Mouse (Mus musculus) c-Kit-positive CD71-positive TER-119-negative erythroid progenitor cells, embryonic 14.5 days (primary cell): ENCODE measurements around the gene Prkcb.

Experiments
- DNase-seq: peaks from one replicate; pipeline ENCODE4 v3.0.0-alpha.2; 2013; ENCODE audit warnings: low read depth

The Prkcb gene

DNA sequence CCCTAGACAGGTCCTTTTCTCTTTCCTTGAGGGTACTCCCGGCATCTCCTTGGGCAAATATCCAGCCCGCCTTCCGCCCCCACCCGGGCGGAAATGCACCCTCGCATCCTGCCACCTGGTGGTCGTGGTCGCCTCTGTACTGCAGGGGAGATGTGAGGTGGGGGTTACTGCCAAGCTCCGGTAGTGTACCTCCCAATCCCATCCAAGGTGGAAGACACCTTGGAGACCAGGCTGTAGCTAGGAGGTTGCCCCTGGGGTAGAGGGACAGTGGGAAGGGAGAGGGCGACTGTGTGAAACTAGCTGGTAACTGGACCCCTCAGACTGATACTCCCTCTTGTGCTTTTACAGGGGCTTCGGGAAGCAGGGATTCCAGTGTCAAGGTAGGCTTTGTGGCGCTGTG lies 1.6 kb downstream of the Prkcb start:
- DNase-seq = no peak

DNA sequence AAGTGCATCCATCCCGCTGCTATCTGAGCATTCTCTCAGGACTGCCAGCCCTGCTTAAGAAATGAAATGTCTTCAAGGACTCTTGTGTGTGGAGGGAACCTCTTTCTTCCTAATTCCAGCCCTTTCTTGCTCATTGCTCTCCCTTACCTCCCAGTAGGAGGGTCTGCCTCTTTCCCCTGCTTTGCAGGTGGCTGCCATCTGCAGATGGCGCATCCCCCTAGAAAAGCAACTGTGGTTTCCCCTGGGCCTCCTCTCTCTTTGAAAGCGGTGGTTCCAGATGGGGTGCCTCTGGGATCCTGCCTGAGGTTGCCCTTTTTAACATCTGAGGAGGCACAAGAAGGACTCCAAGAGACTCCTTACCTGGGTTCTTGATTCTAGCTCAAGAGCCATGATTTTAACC lies 2.2 kb downstream of the Prkcb start:
- no peak for DNase-seq

DNA sequence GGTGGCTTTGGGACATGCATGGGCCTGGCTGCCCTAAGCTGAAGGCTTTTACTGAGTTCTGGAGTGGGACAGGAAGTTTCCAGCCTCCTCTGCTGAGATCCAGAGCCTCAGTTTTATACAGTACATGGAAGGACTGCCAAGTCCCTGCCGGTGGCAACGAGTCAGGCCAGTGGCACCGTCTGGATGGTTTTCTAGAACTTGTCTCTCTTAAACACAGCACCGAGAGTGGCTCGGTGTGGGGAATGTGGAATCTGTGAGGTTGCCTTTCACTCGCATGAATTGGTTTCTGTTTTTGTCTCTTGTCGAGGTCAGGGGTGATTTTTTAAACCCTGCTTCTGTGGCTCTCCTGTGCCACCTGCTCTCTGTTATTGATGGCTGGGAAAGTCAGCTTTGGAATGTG lies 3.6 kb downstream of the Prkcb start:
- DNase-seq = no peak

DNA sequence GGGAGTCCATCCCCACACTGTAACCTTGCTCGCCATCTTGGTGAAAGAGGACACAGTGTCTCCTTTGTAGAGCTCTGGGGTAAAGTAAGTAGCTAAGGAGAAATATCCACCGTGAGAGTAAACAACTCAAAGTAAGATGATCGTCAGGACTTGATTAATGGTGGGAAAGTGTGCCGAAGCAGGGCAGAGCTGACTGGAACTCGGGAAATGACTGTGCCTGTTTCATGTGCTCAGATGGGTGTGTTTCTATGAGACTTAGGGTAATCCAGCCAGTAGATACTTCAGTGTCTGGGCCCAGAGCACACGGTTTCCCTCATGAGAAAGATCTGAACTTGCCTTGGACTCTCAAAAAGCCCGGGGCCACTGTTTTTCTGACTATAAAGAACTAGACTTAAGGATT lies 5.6 kb downstream of the Prkcb start:
- no peak for DNase-seq

DNA sequence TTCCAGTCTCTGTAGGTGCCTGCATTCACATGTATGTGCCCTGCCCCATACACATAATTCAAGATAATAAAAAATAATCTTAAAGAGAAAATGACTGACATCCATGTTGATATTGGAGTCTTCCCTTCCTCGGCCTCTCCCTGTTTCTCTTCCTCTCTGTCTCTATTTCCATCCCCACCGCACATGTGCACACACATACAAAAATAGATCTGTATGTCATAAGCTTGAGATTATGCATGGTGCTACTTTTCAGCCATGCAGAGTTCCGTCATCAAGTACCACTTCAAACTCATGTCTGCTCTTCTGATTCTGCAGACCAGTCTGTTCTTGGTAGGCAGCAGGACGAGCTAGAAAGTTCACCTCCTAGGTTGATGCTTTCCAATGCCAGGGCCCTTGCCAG lies 6.8 kb downstream of the Prkcb start:
- DNase-seq = no peak

DNA sequence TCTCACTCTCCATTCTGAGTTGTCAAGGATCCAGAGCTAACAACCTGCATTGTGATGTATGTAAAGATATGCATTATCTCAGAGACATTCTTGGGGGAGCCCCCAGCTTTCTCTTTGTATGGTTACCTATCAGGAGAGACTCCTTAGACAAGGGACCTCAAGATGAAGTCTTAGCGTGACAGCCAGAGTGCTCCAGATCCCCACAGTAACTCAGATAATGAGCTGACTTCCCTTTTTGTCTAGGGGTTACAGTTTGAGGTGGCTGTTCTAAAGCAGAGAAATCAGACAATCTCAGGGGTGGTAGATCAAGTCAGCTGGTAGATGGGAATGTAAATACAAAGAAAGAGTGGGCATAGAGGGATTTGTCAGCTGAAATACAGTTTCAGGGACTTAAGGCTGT lies 7.8 kb downstream of the Prkcb start:
- DNase-seq = no peak

DNA sequence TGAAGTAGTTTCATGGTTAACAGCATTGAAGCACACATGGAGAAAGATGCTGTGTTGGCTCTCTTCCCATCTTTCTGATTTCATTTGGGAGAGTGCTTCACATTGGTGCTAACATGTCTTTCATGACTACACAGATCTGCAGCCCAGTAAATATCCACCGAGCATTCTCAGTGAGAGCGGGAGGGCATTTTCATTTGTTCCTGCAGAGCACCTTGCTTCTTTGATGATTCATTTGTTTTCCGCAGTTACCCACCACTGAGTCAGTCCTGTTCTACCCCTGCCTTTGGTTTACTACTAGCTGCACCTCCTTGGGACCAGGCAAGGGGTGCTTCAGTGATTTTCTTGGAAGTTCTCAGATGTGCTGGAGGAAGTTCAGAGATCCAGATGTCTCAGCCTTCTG lies 8.3 kb downstream of the Prkcb start:
- DNase-seq = no peak

DNA sequence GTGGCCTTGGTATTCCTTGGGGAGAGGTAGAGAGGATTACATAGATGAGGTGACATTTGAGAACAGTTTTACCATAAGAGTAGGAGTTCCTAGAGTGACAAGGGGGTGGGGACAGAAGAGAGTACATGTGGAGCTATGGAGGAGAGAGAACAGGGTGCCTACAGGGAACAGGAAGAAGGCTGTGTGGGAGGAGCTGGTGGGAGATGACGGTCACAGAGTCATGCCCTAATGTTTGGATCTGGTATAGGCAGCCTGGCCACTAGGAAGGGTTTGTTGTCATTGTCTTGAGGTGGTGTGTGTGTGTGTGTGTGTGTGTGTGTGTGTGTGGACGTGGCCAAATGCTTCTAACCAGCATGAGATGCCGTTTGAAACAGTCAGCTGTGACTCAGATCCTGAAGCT lies 9.1 kb downstream of the Prkcb start:
- DNase-seq = no peak

DNA sequence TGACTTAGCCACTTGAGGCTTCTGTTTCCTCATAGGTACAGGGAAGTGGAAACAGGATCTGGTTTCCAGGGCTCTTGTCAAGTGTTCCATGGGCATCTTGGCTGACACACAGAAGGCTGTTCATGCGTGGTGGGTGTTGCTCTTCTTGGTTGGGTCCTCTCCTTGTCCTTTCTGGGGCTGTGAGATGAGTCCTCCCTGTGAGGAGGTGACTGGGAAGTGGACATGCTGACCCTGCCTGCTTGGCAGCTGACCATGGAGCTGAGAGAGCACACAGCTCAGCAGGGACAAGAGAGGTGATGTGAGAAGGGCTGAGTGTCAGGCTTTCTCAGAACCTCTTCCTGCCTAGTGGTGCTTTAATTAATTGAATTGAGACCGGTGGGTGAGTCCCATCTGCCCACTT lies 10.2 kb downstream of the Prkcb start:
- no peak for DNase-seq

DNA sequence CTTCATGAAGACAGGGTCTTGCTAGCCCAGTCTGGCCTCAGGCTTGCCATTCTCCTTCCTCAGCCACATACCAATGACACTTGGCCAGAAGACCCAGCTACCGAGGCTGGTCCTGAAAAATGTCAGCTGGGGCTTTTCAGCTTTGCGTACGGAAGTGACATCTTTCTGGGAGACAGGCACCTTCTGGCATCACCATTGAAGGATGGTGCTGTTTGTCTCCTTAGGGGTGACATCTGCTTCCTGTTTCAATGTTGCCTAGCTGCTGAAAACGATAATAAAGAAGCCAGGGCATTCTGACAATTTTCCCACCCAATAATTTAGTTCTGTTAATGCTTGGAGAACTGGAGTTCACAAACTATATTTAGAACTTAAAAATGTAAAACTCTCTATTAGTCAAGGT lies 12.0 kb downstream of the Prkcb start:
- DNase-seq = no peak

DNA sequence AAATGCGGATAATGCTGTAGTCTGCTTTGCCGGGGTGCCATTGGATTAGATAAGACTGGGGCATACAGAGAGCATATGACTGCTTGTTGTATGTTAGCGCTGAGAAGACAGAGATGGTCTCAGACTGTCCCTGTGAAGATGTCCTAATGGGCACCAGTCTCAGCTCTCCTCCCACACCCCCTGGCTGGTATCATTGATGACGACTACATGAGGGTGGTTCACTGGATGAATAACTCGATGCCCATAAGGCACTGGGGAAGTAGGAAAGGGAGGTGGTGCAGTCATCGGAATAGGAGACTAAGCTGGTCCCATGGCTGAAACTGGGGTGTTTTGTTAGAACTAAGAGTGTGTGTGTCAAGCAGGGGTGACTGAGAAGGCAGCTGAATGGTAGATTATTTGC lies 14.0 kb downstream of the Prkcb start:
- DNase-seq = no peak

DNA sequence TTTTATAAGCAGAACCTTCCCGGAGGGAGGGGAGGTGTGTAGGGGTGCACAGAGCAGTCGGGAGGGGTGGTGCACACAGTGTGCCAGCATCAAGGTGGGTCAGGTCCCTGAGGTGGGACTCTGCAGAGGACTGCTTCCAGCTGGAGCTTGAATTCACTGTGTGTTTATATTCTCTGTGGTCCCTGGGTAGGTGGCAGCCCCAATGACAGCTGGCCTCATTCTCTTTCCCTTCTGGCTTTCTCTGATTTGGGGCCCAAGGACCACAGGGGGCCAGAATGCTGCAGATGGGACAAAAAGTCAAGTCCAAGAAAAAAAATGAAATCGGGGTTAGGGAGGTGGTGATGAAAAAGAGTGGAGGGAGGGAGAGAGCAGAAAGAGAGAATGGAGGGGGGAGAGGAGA lies 15.4 kb downstream of the Prkcb start:
- DNase-seq = no peak

DNA sequence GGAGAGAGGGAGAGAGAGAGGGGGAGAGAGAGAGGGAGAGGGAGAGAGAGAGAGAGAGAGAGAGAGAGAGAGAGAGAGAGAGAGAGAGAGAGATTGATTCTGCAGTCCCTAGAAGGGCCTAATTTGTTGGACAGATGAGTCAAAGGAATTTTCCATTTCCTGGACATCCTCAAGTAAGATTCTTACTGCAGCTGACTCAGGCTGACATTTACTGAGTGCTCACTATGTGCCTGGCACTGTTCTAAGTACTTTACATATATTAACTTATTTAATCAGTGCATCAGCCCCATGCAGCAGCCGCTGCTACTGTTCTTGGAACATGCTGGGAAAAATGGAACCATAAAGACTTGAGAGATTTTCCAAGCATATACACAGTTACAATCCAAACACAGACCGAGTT lies 16.0 kb downstream of the Prkcb start:
- no peak for DNase-seq

DNA sequence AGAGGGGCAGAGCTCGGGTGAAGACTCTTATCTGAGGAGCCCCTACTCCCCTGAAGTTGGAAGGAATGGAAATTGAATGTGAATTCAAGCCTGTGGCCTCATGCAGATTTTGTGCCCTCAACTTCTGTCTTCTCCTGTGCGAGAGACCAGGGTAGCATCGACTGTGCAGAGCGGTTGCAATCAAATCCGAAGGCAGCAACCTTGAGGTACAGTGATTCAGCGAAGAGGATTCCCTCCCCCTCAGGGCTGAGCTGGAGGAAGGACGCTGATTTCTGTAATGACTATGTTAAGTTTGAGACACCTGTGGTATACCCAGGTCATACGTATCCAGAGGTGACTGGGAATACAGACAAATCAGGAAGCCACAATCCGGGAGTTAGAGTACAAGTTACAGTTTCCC lies 18.7 kb downstream of the Prkcb start:
- DNase-seq = no peak

DNA sequence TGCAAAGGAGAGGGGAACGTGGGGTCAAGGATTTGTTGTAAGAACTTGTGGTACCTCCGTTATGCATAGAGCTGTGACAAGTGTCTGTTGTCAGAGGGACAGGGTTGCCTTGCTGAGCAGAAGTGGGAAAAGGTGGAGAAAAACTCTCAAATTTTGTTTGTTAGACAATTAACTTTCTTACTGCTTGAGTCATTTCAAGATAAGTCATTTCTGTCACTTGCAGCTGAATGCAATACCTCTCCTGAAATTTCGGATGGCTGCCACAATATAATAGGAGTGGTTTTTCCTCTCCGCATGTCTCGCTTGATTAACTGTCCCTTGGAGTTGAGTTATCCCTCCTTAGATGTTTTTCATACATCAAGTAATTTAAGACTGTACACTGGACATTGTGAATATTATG lies 20.1 kb downstream of the Prkcb start:
- no peak for DNase-seq

DNA sequence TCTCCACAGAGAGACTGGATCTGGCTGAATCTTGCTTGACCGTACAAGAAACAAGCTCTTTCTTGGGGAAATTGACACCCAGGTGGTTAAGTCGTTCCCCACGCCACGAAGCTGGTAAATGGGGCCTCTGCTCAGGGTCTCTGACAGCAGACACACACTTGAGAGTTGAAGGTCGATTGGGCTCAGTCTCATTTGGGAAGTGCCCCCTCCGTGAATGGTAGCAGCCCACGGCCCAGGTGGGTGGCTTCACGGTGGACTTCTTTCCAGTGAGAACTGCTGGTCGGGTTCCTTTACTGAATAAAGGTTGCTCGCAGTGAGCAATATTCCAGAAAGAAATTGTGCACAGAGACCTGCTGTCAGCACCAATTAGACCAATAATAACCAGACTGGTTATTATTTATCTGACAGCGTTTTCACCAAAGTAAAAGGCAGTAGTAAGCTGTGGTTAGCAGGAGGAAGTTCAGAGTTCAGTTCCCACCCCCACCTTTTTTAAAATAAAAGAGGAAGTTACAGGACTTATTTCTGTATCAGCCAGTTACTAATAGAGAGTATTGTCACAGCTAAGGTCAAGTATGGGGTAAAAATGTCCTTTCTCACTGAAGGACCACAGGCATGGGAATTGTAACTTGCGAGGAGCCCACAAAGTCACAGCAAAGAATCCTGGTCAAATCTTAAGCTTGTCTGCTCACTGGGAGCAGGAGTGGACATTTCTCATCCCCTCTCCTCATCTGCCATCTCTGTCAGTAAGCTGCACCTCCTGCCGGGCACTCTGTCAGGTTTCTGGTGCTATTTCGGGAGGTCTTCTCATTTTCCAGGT lies 21.6 kb downstream of the Prkcb start:
- DNase-seq = no peak

DNA sequence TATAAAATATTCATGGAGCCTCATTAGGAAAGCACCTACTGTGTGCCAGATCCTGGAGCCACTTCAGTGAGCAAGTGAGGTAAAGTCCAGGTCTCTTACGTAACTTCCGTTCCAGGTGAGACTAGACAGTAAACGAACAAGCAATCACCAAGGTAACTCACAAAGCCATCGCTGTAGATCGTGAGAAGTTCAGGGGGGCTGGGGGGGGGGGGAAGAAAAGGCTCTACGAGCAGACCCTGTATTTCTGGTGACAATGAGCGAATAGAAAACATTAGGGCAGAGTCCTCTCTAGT lies 22.1 kb downstream of the Prkcb start:
- no peak for DNase-seq

DNA sequence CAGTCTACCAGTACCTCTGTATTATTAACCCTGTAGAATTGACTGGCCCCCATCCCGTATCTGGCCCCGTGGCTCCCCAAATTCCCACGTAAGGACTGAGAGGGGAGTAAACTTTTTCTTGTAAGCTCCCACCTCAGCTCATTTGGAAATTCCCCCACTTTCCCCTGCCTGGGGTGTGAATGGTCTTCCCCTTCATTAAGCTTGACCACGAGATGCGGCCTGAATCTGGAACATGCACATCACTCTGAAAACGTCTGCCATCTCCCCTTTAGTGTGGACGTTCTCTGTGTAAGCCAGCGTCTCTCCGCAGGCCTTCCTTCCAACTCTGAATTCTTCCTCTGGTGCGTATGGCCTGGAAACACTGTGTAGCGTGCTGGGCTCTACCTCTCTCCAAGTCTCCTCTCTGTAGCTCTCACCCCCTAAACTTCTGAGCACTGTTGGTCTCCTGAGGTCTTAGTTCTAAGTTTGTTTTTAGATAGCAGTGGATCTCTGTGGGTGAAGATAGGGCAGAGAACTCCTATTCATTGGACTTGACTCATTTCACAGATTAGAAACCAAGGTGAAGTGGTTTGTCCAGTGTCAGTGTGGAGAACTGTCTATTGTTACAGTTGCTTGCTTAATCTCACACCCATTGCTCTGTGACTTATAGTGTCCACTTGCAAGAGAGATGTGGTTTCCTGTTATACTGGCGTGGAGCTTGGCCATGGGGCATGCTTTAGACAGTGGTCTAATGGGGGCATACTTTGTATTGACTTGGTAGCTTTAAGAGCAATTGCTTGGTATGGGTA lies 25.3 kb downstream of the Prkcb start:
- DNase-seq = no peak

DNA sequence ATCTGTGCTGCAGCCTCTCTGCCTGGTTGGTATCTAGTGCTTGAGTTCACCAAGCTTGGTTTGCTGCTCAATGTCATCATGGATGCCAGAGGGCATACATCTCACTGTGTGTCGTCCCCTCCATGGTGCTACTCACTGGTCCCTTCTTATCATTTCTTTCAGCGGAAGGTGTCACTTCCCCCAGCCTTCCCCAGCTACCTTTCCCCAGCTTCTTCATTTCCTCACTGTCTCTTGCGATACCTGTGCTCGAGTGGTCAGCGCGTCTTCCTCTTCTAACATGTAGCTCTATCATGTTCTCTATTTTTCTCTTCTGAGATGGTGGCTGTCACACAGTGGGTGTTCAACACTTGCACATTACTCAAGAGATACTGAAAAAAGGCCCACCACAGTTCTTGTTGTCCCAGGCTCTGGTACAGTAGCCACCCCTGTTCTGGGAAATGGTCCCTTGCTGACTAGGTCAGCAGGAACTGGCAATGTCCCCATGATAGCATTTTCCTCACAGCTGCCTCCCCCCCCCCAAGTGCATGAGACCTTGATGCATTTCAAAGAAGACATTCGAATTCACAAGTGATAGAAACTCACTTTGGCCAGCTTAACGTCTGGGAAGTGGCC lies 27.3 kb downstream of the Prkcb start:
- DNase-seq = no peak

DNA sequence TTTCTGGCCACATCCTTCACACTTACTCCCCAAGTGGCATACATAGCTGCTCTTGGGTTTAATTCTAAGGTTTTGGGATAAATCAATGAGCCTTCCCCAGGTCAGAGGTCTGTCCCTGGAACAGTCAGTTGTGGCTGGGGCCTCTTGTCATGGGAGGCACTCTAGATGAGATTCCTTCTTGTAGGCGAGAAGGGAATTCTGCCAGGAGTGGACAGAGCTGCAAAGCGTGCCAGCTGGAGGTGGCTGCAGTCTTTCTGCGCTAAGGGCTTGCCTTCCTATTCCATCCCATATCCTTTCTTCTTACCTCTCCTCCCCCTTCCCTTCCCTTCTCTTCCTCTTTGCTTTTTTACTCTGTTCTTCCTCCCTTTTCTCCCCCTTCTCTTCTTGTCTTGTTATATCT lies 28.1 kb downstream of the Prkcb start:
- no peak for DNase-seq

DNA sequence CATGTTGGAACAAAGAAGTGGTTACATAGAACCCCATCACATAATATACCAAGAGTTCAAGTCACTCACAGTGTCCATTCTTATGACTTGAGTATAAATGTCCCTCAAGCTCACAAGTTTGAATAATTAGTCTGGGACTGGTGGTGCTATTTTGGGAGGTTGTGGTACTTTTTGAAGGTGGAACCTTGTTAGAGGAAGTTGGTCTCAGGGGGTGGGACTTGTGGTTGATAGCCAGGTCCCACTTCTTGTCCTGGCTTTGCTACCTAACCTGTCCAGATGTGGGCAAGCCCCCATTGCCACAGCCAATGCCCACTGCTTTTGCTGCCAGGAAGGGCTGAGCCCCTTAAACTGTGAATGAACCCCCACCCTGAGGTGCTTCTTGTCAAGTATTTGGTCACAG lies 28.9 kb downstream of the Prkcb start:
- DNase-seq = no peak

DNA sequence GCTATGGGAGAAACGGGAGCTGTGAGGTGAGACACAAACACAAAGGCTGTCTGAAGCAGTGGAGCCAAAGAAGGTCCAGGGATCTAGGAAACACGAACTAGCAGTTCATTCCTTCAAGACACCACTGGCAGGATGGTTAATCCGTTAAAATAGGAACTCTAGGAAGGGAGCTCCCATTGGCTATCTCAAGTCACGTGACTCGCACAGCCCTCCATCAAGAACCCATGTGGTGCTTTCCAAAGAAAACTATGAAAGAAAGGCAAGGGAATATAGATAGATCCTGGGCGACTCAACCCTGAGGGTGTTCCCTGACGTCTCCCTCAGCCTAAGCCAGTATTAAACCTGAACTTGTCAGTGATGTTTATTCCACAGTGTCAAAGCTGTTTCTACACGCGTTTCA lies 31.0 kb downstream of the Prkcb start:
- DNase-seq = no peak

DNA sequence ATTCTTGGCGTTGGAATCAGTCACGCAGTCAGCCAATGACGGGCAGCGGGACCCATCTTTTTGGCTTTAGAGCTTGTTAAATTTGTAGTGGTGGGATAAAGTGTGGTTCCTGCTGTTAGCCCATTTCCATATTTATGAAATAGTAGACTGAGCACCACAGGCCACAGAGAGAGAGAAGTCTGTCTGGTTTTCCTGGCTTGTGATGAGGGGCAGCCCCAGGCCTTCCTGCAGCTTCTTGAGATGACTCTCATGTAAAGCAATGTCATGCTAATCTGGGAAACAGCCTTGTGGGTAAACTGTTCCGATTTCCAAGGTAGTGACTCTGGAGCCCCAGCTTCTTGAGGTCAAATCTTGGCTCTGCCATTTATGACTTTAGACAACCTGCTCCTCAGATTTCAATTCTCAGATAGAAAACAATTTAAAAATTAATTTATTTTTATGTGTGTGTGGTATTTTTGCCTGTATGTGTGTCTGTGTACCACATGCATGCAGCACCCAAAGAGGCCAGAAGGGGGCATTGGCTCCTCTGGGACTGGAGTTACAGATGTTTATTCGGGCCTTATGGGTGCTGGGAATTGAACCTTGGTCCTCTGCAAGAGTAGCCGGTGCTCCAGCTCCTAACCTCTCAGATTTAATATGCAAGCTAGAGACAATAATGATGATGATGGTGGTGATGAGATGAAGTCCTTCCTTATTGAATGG lies 32.4 kb downstream of the Prkcb start:
- no peak for DNase-seq
